Mouse (Mus musculus) left cerebral cortex, postnatal 25 days (tissue): ENCODE measurements around the gene Ezr. TPM values are rescaled to one million over a fixed set of nuclear protein-coding genes. Genes with fewer than 3 reads are reported as not detected.

ENCODE experiments used
- DNase-seq, 2 experiments: peaks; one replicate each; pipeline ENCODE4 v3.0.0; 2022; ENCODE audit warnings: low spot score in 2 of 2, mixed read lengths in 1 of 2
- intact Hi-C: fragments of 180-260 bp; cut with DNase I; formaldehyde crosslinking; loops from one replicate; pipeline ENCODE4 v1.15.1; 2025
- total RNA-seq, 2 experiments: library from RNA; stranded (reverse); gene quantifications; 2 replicates each; pipeline ENCODE4 v1.2.3; 2021

The Ezr gene
- total RNA-seq, result 10 to 100 TPM; 44.7 to 55.6 TPM

- intact Hi-C loops, result loop anchor here (2.0 to 5.0 kb wide), 3 partner anchors 44 to 110 kb away; no protein-coding TSS in a partner anchor
These were observed at the start of gene Ezr for GRCm38 (mm10) chr17:6782611-6783005. Gene Ezr (minus strand): TSS chr17:6782784.

GRCm38 (mm10) chr17:6830004-6830592 lies 47.5 kb upstream of the Ezr start:
- intact Hi-C loops, result no loop called here
- DNase-seq, result no peak

More at GRCm38 (mm10) chr17:6782611-6783005, at the start of gene Ezr:
- DNase-seq, result peak; percentile 64 to 72

- intact Hi-C loops, result no loop called here
- DNase-seq, result no peak
These were observed 46.1 kb upstream of the Ezr start for GRCm38 (mm10) chr17:6828531-6829150.

- DNase-seq, result peak; percentile 92 to 97
- intact Hi-C loops, result loop anchor here (2.0 kb wide), 1 partner anchor 45 kb away; the partner anchor contains the start of gene Ezr
These were observed 45.3 kb upstream of the Ezr start for GRCm38 (mm10) chr17:6827740-6828461.

GRCm38 (mm10) chr17:6827159-6827733 lies 44.7 kb upstream of the Ezr start:
- peak in 1 of 2 experiments; percentile 76 for DNase-seq
- intact Hi-C loops, result loop anchor here (2.0 kb wide), 1 partner anchor 44 kb away; the partner anchor contains the start of gene Ezr

- intact Hi-C loops, result no loop called here
- no peak for DNase-seq
These were observed 34.2 kb upstream of the Ezr start for GRCm38 (mm10) chr17:6816796-6817195.

- DNase-seq, result no peak
- intact Hi-C loops, result no loop called here
These were observed 33.6 kb upstream of the Ezr start for GRCm38 (mm10) chr17:6816151-6816550.

GRCm38 (mm10) chr17:6814656-6815055 lies 32.1 kb upstream of the Ezr start:
- intact Hi-C loops, result no loop called here
- DNase-seq, result no peak

- DNase-seq, result no peak
- intact Hi-C loops, result no loop called here
These were observed 30.2 kb upstream of the Ezr start for GRCm38 (mm10) chr17:6812851-6813191.

- no peak for DNase-seq
- intact Hi-C loops, result no loop called here
These were observed 29.6 kb upstream of the Ezr start for GRCm38 (mm10) chr17:6811931-6812850.

GRCm38 (mm10) chr17:6809331-6809730 lies 26.7 kb upstream of the Ezr start:
- no peak for DNase-seq
- intact Hi-C loops, result no loop called here

- intact Hi-C loops, result no loop called here
- DNase-seq, result peak; percentile 28 to 38
These were observed 26.1 kb upstream of the Ezr start for GRCm38 (mm10) chr17:6808521-6809165.

GRCm38 (mm10) chr17:6807827-6808520 lies 25.4 kb upstream of the Ezr start:
- intact Hi-C loops, result no loop called here
- no peak for DNase-seq

- intact Hi-C loops, result no loop called here
- no peak for DNase-seq
These were observed 22.4 kb upstream of the Ezr start for GRCm38 (mm10) chr17:6804853-6805543.

- no peak for DNase-seq
- intact Hi-C loops, result no loop called here
These were observed 21.5 kb upstream of the Ezr start for GRCm38 (mm10) chr17:6804111-6804510.

- no peak for DNase-seq
- intact Hi-C loops, result no loop called here
These were observed 21.0 kb upstream of the Ezr start for GRCm38 (mm10) chr17:6803614-6804013.

- intact Hi-C loops, result no loop called here
- no peak for DNase-seq
These were observed 15.9 kb upstream of the Ezr start for GRCm38 (mm10) chr17:6798392-6799061.
